Mouse (Mus musculus) spleen, adult 18-20 months (tissue): ENCODE measurements around the gene Fbxo27.

Experiments used
- DNase-seq, 2 experiments: peaks; one replicate each; pipeline ENCODE4 v3.0.0; 2022; ENCODE audit warnings: mixed read lengths in 2 of 2

The Fbxo27 gene

GRCm38 (mm10) chr7:28709454-28709853, 16.8 kb downstream of the Fbxo27 start:
- no peak for DNase-seq

GRCm38 (mm10) chr7:28710962-28711361, 18.3 kb downstream of the Fbxo27 start:
- DNase-seq: no peak

- DNase-seq: no peak
Observed at GRCm38 (mm10) chr7:28714667-28715066, 22.0 kb downstream of the Fbxo27 start.

- DNase-seq: no peak
Observed at GRCm38 (mm10) chr7:28715598-28715997, 22.9 kb downstream of the Fbxo27 start.

- peak; percentile 19 to 46 for DNase-seq
Observed at GRCm38 (mm10) chr7:28716590-28717281, 24.1 kb downstream of the Fbxo27 start, which contains the start of gene Fbxo17. TSS of gene Fbxo17 (plus strand) at chr7:28716804.

- no peak for DNase-seq
Observed at GRCm38 (mm10) chr7:28717726-28718125, 25.1 kb downstream of the Fbxo27 start.

- DNase-seq: no peak
Observed at GRCm38 (mm10) chr7:28719159-28719558, 26.5 kb downstream of the Fbxo27 start.

- no peak for DNase-seq
Observed at GRCm38 (mm10) chr7:28719650-28720049, 27.0 kb downstream of the Fbxo27 start.

- no peak for DNase-seq
Observed at GRCm38 (mm10) chr7:28720753-28721537, 28.3 kb downstream of the Fbxo27 start.

- DNase-seq: no peak
Observed at GRCm38 (mm10) chr7:28722079-28722478, 29.4 kb downstream of the Fbxo27 start.

GRCm38 (mm10) chr7:28724613-28725012, 32.0 kb downstream of the Fbxo27 start:
- DNase-seq: no peak

- DNase-seq: peak; percentile 30 to 57
Observed at GRCm38 (mm10) chr7:28726600-28726999, 34.0 kb downstream of the Fbxo27 start.

- no peak for DNase-seq
Observed at GRCm38 (mm10) chr7:28727649-28728340, 35.1 kb downstream of the Fbxo27 start.

GRCm38 (mm10) chr7:28732341-28733142, 39.9 kb downstream of the Fbxo27 start:
- DNase-seq: peak; percentile 44 to 56

- DNase-seq: no peak
Observed at GRCm38 (mm10) chr7:28733211-28733610, 40.6 kb downstream of the Fbxo27 start.

- DNase-seq: no peak
Observed at GRCm38 (mm10) chr7:28735701-28736100, 43.1 kb downstream of the Fbxo27 start.

- DNase-seq: no peak
Observed at GRCm38 (mm10) chr7:28739829-28740228, 47.2 kb downstream of the Fbxo27 start.

- no peak for DNase-seq
Observed at GRCm38 (mm10) chr7:28740949-28741348, 48.3 kb downstream of the Fbxo27 start.

GRCm38 (mm10) chr7:28741368-28741708, 48.7 kb downstream of the Fbxo27 start:
- DNase-seq: no peak

- DNase-seq: peak; percentile 86 to 95
Observed at GRCm38 (mm10) chr7:28741709-28742438, 49.2 kb downstream of the Fbxo27 start, which contains the start of the genes Mrps12 and Sars2. TSS of gene Mrps12 (minus strand) at chr7:28741820. TSS of gene Sars2 (plus strand) at chr7:28741992.
